Comparison of ENCODE assay signal across 9 mouse cellular contexts in the genomic region with DNA sequence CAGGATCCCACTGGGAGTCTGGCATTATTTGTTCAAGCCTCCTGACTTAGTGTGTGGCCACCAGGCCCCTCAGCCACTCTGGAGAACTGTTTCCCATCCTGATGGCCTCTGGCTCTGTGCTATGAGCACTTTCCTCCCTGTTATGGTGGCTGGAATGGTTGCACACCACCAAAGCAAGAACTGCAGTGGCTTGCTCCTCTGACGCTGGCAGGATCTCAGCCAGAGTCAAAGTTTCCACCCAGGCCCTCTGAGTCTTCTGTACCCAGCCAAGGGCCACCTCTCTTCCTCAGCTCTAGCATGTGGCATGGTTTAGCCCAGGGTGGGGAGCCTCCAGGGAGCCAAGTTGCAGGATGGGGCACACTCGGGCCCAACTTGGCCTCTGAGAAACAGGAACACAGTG.
A peak's percentile ranks its signal among the peaks of the same experiment; 100 is the strongest.
DNase-seq lines count a peak whose midpoint lies in the region; ATAC-seq and TF ChIP-seq lines count a peak whose summit lies in the region.
"Had no signal": no experiment of that assay in that cellular context is flagged by ENCODE, and none has a peak within 500 bp of the region (broad histone marks: within the 10 kb centered on the region; RNA-seq: fewer than 3 reads in every experiment).

No protein-coding gene starts in this region.

- H3K4me3 ChIP-seq in lung, embryonic 15.5 days: peak overlapping the region; percentile 53
- no peak overlapping the region for H3K4me3 ChIP-seq in lung, adult 2 months (replicated peaks; ENCODE audit: extremely low read depth, low read depth, low read length)
- H3K4me3 ChIP-seq in forebrain, postnatal 0 days (ENCODE audit: low read depth, low read length): peak overlapping the region; percentile 55
- peak overlapping the region; percentile 56 for H3K4me3 ChIP-seq in limb, embryonic 14.5 days (replicated peaks; ENCODE audit: low read length)
- peak overlapping the region; percentile 54 for H3K4me3 ChIP-seq in stomach, embryonic 14.5 days (ENCODE audit: low read depth, low read length)

- peak overlapping the region; percentile 68 for H3K4me2 ChIP-seq in lung, embryonic 15.5 days
- peak overlapping the region; percentile 71 for H3K4me2 ChIP-seq in forebrain, postnatal 0 days (ENCODE audit: low read depth)
- H3K4me2 ChIP-seq in limb, embryonic 14.5 days (replicated peaks; ENCODE audit: low read depth, low read length, severe bottlenecking): peak overlapping the region; percentile 69
- H3K4me2 ChIP-seq in stomach, embryonic 14.5 days (replicated peaks; ENCODE audit: low read depth, low read length): peak overlapping the region; percentile 63

- no peak for ATAC-seq in lung, embryonic 15.5 days (ENCODE audit: borderline replicate concordance, extremely low read depth, low FRiP score, low TSS enrichment)
- no peak for ATAC-seq in forebrain, postnatal 0 days
- no peak for ATAC-seq in limb, embryonic 14.5 days (ENCODE audit: low FRiP score, low read depth)
- no peak for ATAC-seq in stomach, embryonic 14.5 days (ENCODE audit: insufficient number of reproducible peaks, insufficient read depth, low FRiP score, low read depth)
- ATAC-seq: Patski had no signal

- no peak for DNase-seq in lung, adult 2 months
- DNase-seq in forebrain, postnatal 0 days: no peak
- no peak for DNase-seq in limb, embryonic 14.5 days (ENCODE audit: low spot score)
- DNase-seq in spleen, postnatal 14 days (ENCODE audit: low spot score in 2 of 2): no peak
- DNase-seq in thymus, postnatal 0 days (ENCODE audit: low spot score): no peak
- no peak for DNase-seq in embryo, embryonic 9.5 days (ENCODE audit: extremely low spot score)

- peak overlapping the region; percentile 44 for H3K9ac ChIP-seq in lung, embryonic 15.5 days
- peak overlapping the region; percentile 65 for H3K9ac ChIP-seq in forebrain, postnatal 0 days
- H3K9ac ChIP-seq in limb, embryonic 14.5 days (ENCODE audit: low read depth, low read length, severe bottlenecking): no peak overlapping the region
- H3K9ac ChIP-seq in stomach, embryonic 14.5 days (replicated peaks; ENCODE audit: low read depth, low read length): no peak overlapping the region

- no peak for TF ChIP-seq CTCF in lung, adult 2 months (IDR thresholded peaks at IDR 0.05; ENCODE audit: insufficient read depth, low read length)
- no peak for TF ChIP-seq CTCF in forebrain, postnatal 0 days (IDR thresholded peaks at IDR 0.05; ENCODE audit: low read depth)

- no peak overlapping the region for H3K27ac ChIP-seq in lung, embryonic 15.5 days
- no peak overlapping the region for H3K27ac ChIP-seq in forebrain, postnatal 0 days (ENCODE audit: low read depth, low read length)
- no peak overlapping the region for H3K27ac ChIP-seq in limb, embryonic 14.5 days (replicated peaks; ENCODE audit: low read depth, low read length)
- H3K27ac ChIP-seq in stomach, embryonic 14.5 days (ENCODE audit: low read length): no peak overlapping the region

- TF ChIP-seq POLR2A in lung, adult 2 months (IDR thresholded peaks at IDR 0.05; ENCODE audit: borderline replicate concordance, extremely low read depth, low read depth, low read length): no peak
- TF ChIP-seq POLR2A in limb, embryonic 14.5 days (IDR thresholded peaks at IDR 0.05; ENCODE audit: borderline replicate concordance, extremely low read depth, insufficient read depth, insufficient read length): no peak

- no peaks in the 10 kb centered on the region for H3K9me3 ChIP-seq in lung, embryonic 15.5 days
- H3K9me3 ChIP-seq in forebrain, postnatal 0 days (ENCODE audit: low read length): no peaks in the 10 kb centered on the region
- no peaks in the 10 kb centered on the region for H3K9me3 ChIP-seq in limb, embryonic 14.5 days (ENCODE audit: control insufficient read depth, low read length)
- no peaks in the 10 kb centered on the region for H3K9me3 ChIP-seq in stomach, embryonic 14.5 days (ENCODE audit: control insufficient read depth, low read depth, low read length)

- H3K36me3 ChIP-seq in lung, embryonic 15.5 days: 0 out of 2 replicates have a peak, but pooled peaks cover 2% of the 10 kb centered on the region
- H3K36me3 ChIP-seq in forebrain, postnatal 0 days (ENCODE audit: insufficient read depth): no peaks in the 10 kb centered on the region; the same call in 1 of the 2 replicates
- peaks cover 9% of the 10 kb centered on the region; the same call in 1 of the 2 replicates for H3K36me3 ChIP-seq in limb, embryonic 14.5 days (ENCODE audit: control insufficient read depth, insufficient read depth, low read length)
- H3K36me3 ChIP-seq in stomach, embryonic 14.5 days (ENCODE audit: control insufficient read depth, insufficient read depth, low read length): peaks cover 6% of the 10 kb centered on the region; the same call in 1 of the 2 replicates

- WGBS in lung, embryonic 15.5 days: 75% methylated on average over 2 of the region's 2 CpGs
- 65% methylated on average over 2 of the region's 2 CpGs for WGBS in lung, adult 2 months
- WGBS in forebrain, postnatal 0 days: 77% methylated on average over 2 of the region's 2 CpGs
- WGBS in limb, embryonic 14.5 days: 56% methylated on average over 2 of the region's 2 CpGs
- 79% methylated on average over 2 of the region's 2 CpGs for WGBS in stomach, embryonic 14.5 days

- peaks cover 38% of the 10 kb centered on the region for H3K4me1 ChIP-seq in lung, embryonic 15.5 days
- 0 out of 2 replicates have a peak, but pooled peaks cover 3% of the 10 kb centered on the region for H3K4me1 ChIP-seq in lung, adult 2 months (ENCODE audit: control insufficient read depth, insufficient read depth, low read length)
- H3K4me1 ChIP-seq in forebrain, postnatal 0 days (ENCODE audit: insufficient read depth): peaks cover 20% of the 10 kb centered on the region
- peaks cover 36% of the 10 kb centered on the region for H3K4me1 ChIP-seq in limb, embryonic 14.5 days (ENCODE audit: control insufficient read depth, insufficient read depth, low read length)
- H3K4me1 ChIP-seq in stomach, embryonic 14.5 days (ENCODE audit: control insufficient read depth, insufficient read depth, low read length): peaks cover 32% of the 10 kb centered on the region

- no peaks in the 10 kb centered on the region for H3K27me3 ChIP-seq in lung, embryonic 15.5 days
- no peaks in the 10 kb centered on the region for H3K27me3 ChIP-seq in forebrain, postnatal 0 days (ENCODE audit: insufficient read depth, low read length)
- H3K27me3 ChIP-seq in limb, embryonic 14.5 days (ENCODE audit: control insufficient read depth, insufficient read depth, low read length): no peaks in the 10 kb centered on the region
- no peaks in the 10 kb centered on the region for H3K27me3 ChIP-seq in stomach, embryonic 14.5 days (ENCODE audit: control insufficient read depth, insufficient read depth, low read length)
- H3K27me3 ChIP-seq: Patski had no signal

Comparison
In these comparisons a context has a peak if more than half of its experiments do, and no peak if none do; other contexts are left out.
1. H3K9ac ChIP-seq: peak in lung, embryonic 15.5 days (single experiment) and forebrain, postnatal 0 days (single experiment); none in limb, embryonic 14.5 days (single experiment) and stomach, embryonic 14.5 days (single experiment).
2. Peak in every context shown above with its lines, with median percentiles within 50 percentile points of each other: H3K4me2 ChIP-seq.